Mouse (Mus musculus) E14TG2a.4 (cell line): ENCODE measurements at regions not wholly inside any gene's neighbourhood (a gene's known extent, or its start where the extent isn't known, plus 50 kb on each side); places are given as distances from the start of the nearest gene placed in this dataset.

Experiments
- CTCF ChIP-seq: conservative IDR thresholded peaks from 2 replicates; pipeline ENCODE4 v1.5.1; 2014; ENCODE audit warnings: low read length
- NANOG ChIP-seq: IDR thresholded peaks from 2 replicates; pipeline ENCODE4 v1.6.1; 2014; ENCODE audit warnings: borderline replicate concordance, low read length, mixed read lengths
- POU5F1 ChIP-seq: IDR thresholded peaks from 2 replicates; pipeline ENCODE4 v1.6.1; 2014; ENCODE audit warnings: low read length, borderline replicate concordance

- TF ChIP-seq CTCF = no peak
- TF ChIP-seq POU5F1 = no peak
- TF ChIP-seq NANOG = no peak
Measured at GRCm38 (mm10) chr3:39347578-39347977, 460.8 kb downstream of the Fat4 start.
